Mouse (Mus musculus) cerebellum, adult (tissue): ENCODE data around the gene Trpm6.

ENCODE experiments used
- ATAC-seq: cut with Nextera tagmentation; 2 replicates; pipeline ENCODE4 v1.9.2; 2017; ENCODE audit warnings: mild to moderate bottlenecking, moderate library complexity, mixed read lengths; ENCODE audit not compliant: insufficient number of reproducible peaks, low FRiP score, low TSS enrichment

Trpm6 gene

GRCm38 (mm10) chr19:18766399-18766798 is 16.6 kb downstream of the Trpm6 start:
- ATAC-seq: no peak

GRCm38 (mm10) chr19:18771048-18771447 is 21.3 kb downstream of the Trpm6 start:
- no peak for ATAC-seq

GRCm38 (mm10) chr19:18771561-18771960 is 21.8 kb downstream of the Trpm6 start:
- no peak for ATAC-seq

GRCm38 (mm10) chr19:18772888-18773488 is 23.2 kb downstream of the Trpm6 start:
- no peak for ATAC-seq

GRCm38 (mm10) chr19:18774085-18774484 is 24.3 kb downstream of the Trpm6 start:
- no peak for ATAC-seq

GRCm38 (mm10) chr19:18799646-18800045 is 49.9 kb downstream of the Trpm6 start:
- no peak for ATAC-seq

GRCm38 (mm10) chr19:18811264-18811663 is 61.5 kb downstream of the Trpm6 start:
- ATAC-seq: no peak

- no peak for ATAC-seq
Observed at GRCm38 (mm10) chr19:18815170-18815569, 65.4 kb downstream of the Trpm6 start.

- no peak for ATAC-seq
Observed at GRCm38 (mm10) chr19:18817425-18817824, 67.6 kb downstream of the Trpm6 start.

GRCm38 (mm10) chr19:18828601-18829000 is 78.8 kb downstream of the Trpm6 start:
- ATAC-seq: no peak

GRCm38 (mm10) chr19:18831196-18831595 is 81.4 kb downstream of the Trpm6 start:
- 0 out of 2 replicates have a peak, but pooled peaks have one; percentile 10 for ATAC-seq

GRCm38 (mm10) chr19:18834971-18835370 is 85.2 kb downstream of the Trpm6 start:
- peak; percentile 61; the same call in 1 of the 2 replicates for ATAC-seq

GRCm38 (mm10) chr19:18841789-18842562 is 92.2 kb downstream of the Trpm6 start:
- ATAC-seq: no peak

GRCm38 (mm10) chr19:18842626-18843025 is 92.8 kb downstream of the Trpm6 start:
- no peak for ATAC-seq

GRCm38 (mm10) chr19:18846336-18846735 is 96.6 kb downstream of the Trpm6 start:
- no peak for ATAC-seq

GRCm38 (mm10) chr19:18868311-18868710 is 118.5 kb downstream of the Trpm6 start:
- no peak for ATAC-seq

GRCm38 (mm10) chr19:18872792-18873569 is 123.2 kb downstream of the Trpm6 start:
- ATAC-seq: peak; percentile 40; the same call in 1 of the 2 replicates

GRCm38 (mm10) chr19:18873709-18874644 is 124.2 kb downstream of the Trpm6 start:
- no peak for ATAC-seq

- no peak for ATAC-seq
Observed at GRCm38 (mm10) chr19:18879264-18879663, 129.5 kb downstream of the Trpm6 start.

- ATAC-seq: no peak
Observed at GRCm38 (mm10) chr19:18881162-18881561, 131.4 kb downstream of the Trpm6 start.
